Mouse (Mus musculus) neural tube, embryonic 12.5 days (tissue): ENCODE data around the gene Pdzd2. TPM values are rescaled to one million over a fixed set of nuclear protein-coding genes. Genes with fewer than 3 reads are reported as not detected.
A peak's percentile ranks its signal among the peaks of the same experiment; 100 is the strongest.

Experiments used
- ATAC-seq: fragments of 200-750 bp; cut with Nextera tagmentation; 2 replicates; pipeline ENCODE4 v1.8.0; 2017; ENCODE audit warnings: low read depth, mild to moderate bottlenecking, moderate TSS enrichment, moderate library complexity; ENCODE audit not compliant: low FRiP score
- H3K27ac ChIP-seq: fragments of 300-500 bp; sonication (generic); 2 replicates; pipeline ENCODE4 v1.5.1; 2016
- H3K27me3 ChIP-seq: fragments of 300-500 bp; sonication (generic); replicated peaks from 2 replicates; pipeline ENCODE4 v1.6.1; 2016; ENCODE audit warnings: mild to moderate bottlenecking
- H3K36me3 ChIP-seq: fragments of 300-500 bp; sonication (generic); 2 replicates; pipeline ENCODE4 v1.6.1; 2016; ENCODE audit warnings: mild to moderate bottlenecking
- H3K4me1 ChIP-seq: fragments of 300-500 bp; sonication (generic); 2 replicates; pipeline ENCODE4 v1.6.1; 2016
- H3K4me2 ChIP-seq: fragments of 300-500 bp; sonication (generic); replicated peaks from 2 replicates; pipeline ENCODE4 v1.6.1; 2016; ENCODE audit warnings: mild to moderate bottlenecking
- H3K4me3 ChIP-seq: fragments of 300-500 bp; sonication (generic); 2 replicates; pipeline ENCODE4 v1.5.1; 2016
- H3K9ac ChIP-seq: fragments of 300-500 bp; sonication (generic); 2 replicates; pipeline ENCODE4 v1.6.1; 2016; ENCODE audit warnings: mild to moderate bottlenecking
- H3K9me3 ChIP-seq: fragments of 300-500 bp; sonication (generic); 2 replicates; pipeline ENCODE4 v1.6.1; 2016; ENCODE audit warnings: mild to moderate bottlenecking
- WGBS: fragments of 180-500 bp; shearing (Covaris S2); methylation state at CpG from one replicate; pipeline ENCODE4 v1.1.7; 2016; 5-methylcytosine and 5-hydroxymethylcytosine counted together
- polyA plus RNA-seq: library from polyadenylated mRNA; unstranded; fragments of >200 nt; fragmentation: Nextera tagmentation; extraction: Ambion mirVana; gene quantifications from 2 replicates; pipeline ENCODE4 v1.2.1, GENCODE M21; 2016

Gene Pdzd2
- polyA plus RNA-seq, 1 experiment from 2014 or later: 7.3 TPM

DNA sequence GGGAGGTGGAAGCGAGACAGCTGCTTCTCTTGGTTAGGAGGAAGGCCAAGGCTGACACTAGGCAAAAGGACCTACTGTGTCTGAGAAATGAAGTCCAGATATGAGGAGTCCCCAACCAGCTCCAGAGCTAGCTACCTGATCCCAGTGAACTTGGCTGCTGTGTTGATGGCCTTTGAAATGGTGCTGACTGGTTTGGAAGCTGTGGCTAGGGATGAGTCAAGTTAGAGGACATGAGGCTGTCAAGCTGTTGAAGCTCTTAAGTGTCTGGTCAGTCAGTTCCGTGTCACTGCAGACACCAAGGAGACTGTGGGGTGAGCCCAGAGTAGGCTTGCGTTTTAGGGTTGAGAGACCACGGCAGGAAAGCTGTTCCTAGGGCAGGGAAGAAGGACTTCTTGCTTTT lies 405.3 kb downstream of the Pdzd2 start:
- H3K27ac ChIP-seq: no peak overlapping the region
- no peak overlapping the region for H3K4me2 ChIP-seq
- H3K27me3 ChIP-seq: no peaks in the 10 kb centered on the region
- no peaks in the 10 kb centered on the region for H3K9me3 ChIP-seq
- WGBS: 90% methylated on average over 4 of the region's 4 CpGs
- H3K4me1 ChIP-seq: no peaks in the 10 kb centered on the region
- H3K36me3 ChIP-seq: no peaks in the 10 kb centered on the region
- H3K9ac ChIP-seq: no peak overlapping the region
- H3K4me3 ChIP-seq: no peak overlapping the region
- no peak for ATAC-seq

- no peaks in the 10 kb centered on the region for H3K27me3 ChIP-seq
- H3K4me2 ChIP-seq: no peak overlapping the region
- no peak overlapping the region for H3K9ac ChIP-seq
- no peaks in the 10 kb centered on the region for H3K36me3 ChIP-seq
- no peaks in the 10 kb centered on the region for H3K4me1 ChIP-seq
- H3K4me3 ChIP-seq: no peak overlapping the region
- no peak overlapping the region for H3K27ac ChIP-seq
- ATAC-seq: no peak
- WGBS: 62% methylated on average over 1 of the region's 1 CpGs
- H3K9me3 ChIP-seq: no peaks in the 10 kb centered on the region
Measured at GRCm38 (mm10) chr15:12331300-12331699, 408.4 kb downstream of the Pdzd2 start.

DNA sequence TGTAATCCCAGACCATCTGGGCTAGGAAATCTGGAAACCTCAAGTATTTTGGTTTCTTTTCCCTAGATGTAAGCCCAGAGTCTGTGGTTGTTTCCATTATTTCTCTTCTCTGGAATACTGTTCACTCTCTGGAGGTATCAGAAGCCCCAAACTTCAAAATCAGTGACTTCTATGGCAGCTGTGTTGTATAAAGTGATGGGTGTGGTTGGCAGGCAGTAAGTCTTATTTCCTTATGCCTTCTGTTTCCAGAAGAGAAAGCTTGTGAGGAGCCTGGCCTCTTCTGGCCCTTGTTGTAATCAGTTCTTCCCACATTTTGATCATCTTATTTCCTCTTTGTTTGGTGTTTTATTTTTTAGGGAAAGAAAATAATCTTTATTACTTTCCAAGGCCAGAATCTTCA lies 408.8 kb downstream of the Pdzd2 start:
- Histone ChIP-seq H3K27me3 (no peaks in the 10 kb centered on the region), H3K9ac (no peak overlapping the region), H3K36me3 (no peaks in the 10 kb centered on the region), H3K4me3 (no peak overlapping the region), H3K9me3 (no peaks in the 10 kb centered on the region), H3K4me2 (no peak overlapping the region), H3K27ac (no peak overlapping the region), H3K4me1 (no peaks in the 10 kb centered on the region; the same call in 1 of the 2 replicates)
- no peak for ATAC-seq

DNA sequence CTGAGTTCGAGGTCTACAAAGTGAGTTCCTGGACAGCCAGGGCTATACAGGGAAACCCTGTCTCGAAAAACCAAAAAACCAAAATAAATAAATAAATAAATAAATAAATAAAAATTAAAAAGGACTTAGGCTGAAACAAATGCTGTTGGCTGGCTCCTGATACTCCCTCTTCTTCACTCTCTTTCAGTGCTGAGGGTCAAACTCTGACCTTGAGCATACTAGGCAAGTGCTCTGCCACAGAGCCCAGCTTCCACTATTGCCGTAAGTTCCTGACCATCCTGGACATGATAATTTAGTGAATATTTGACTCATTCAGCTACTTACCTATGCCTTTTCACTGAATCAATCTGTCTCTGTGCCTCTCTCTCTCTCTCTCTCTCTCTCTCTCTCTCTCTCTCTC lies 409.3 kb downstream of the Pdzd2 start:
- 93% methylated on average over 3 of the region's 3 CpGs for WGBS
- Histone ChIP-seq H3K9ac (no peak overlapping the region), H3K27ac (no peak overlapping the region), H3K36me3 (0 out of 2 replicates have a peak, but pooled peaks cover 3% of the 10 kb centered on the region), H3K27me3 (no peaks in the 10 kb centered on the region), H3K4me3 (no peak overlapping the region), H3K4me2 (no peak overlapping the region), H3K4me1 (no peaks in the 10 kb centered on the region; the same call in 1 of the 2 replicates), H3K9me3 (no peaks in the 10 kb centered on the region)
- ATAC-seq: no peak

- Histone ChIP-seq H3K4me1 (peaks cover 15% of the 10 kb centered on the region), H3K9ac (no peak overlapping the region), H3K36me3 (0 out of 2 replicates have a peak, but pooled peaks cover 3% of the 10 kb centered on the region), H3K27me3 (0 out of 2 replicates have a peak, but pooled peaks cover 4% of the 10 kb centered on the region), H3K9me3 (no peaks in the 10 kb centered on the region), H3K27ac (no peak overlapping the region), H3K4me3 (no peak overlapping the region), H3K4me2 (peak overlapping the region; percentile 14; the same call in 1 of the 2 replicates)
- ATAC-seq: no peak
- 93% methylated on average over 1 of the region's 1 CpGs for WGBS
Measured at GRCm38 (mm10) chr15:12324326-12324725, 415.4 kb downstream of the Pdzd2 start.

DNA sequence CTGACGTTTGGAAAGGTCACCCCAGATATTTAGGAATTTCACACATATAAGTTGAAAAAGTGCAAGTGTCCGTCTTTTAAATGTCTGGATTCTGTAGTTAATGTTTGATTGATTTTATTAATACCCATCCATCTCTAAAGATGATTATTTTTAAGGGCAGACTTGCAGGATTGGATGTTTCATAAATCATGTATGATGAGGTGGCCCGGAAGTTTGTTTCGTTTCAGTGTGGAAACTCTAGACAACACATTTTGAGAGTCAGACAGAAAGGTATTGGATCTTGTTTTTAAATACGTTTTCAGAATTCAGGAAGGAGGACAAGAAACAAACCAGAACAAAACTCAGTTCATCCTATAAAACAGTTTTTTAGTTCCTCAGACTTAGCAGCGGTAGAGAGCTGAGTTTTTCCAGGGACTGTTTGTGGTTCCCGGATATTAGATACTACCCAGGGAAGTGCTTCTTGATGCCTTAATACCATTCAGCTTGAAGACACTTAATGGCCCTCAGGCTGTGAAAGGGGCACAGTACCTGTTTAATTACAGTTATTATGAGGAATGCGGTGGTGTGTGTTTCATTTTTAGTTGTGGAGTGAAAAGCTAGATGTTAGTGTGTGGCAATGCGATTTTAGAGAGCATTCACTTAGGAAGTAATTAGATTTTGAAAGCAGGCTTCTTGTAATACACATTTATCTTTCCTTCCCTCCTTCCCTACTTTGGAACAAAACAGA lies 416.9 kb downstream of the Pdzd2 start:
- Histone ChIP-seq H3K4me3 (peak overlapping the region; percentile 94), H3K9ac (peak overlapping the region; percentile 98), H3K27me3 (peaks cover 4% of the 10 kb centered on the region; the same call in 1 of the 2 replicates), H3K27ac (no peak overlapping the region), H3K4me2 (peak overlapping the region; percentile 72), H3K36me3 (0 out of 2 replicates have a peak, but pooled peaks cover 3% of the 10 kb centered on the region), H3K9me3 (no peaks in the 10 kb centered on the region), H3K4me1 (peaks cover 15% of the 10 kb centered on the region)
- 14% methylated on average over 9 of the region's 9 CpGs for WGBS
- no peak for ATAC-seq

GRCm38 (mm10) chr15:12321788-12322621 lies 417.7 kb downstream of the Pdzd2 start, which contains the start of gene 1810049J17Rik:
1810049J17Rik (minus strand) TSS chr15:12321899.
- 0 out of 2 replicates have a peak, but pooled peaks cover 3% of the 10 kb centered on the region for H3K36me3 ChIP-seq
- H3K27me3 ChIP-seq: peaks cover 4% of the 10 kb centered on the region; the same call in 1 of the 2 replicates
- peak; percentile 30 for ATAC-seq
- peak within 1 kb of the TSS; percentile 72 for H3K4me2 ChIP-seq
- peaks cover 15% of the 10 kb centered on the region for H3K4me1 ChIP-seq
- peak within 1 kb of the TSS; percentile 94 for H3K4me3 ChIP-seq
- peak within 1 kb of the TSS; percentile 98 for H3K9ac ChIP-seq
- no peaks in the 10 kb centered on the region for H3K9me3 ChIP-seq
- WGBS: under 1% methylated on average over 70 of the region's 70 CpGs
- H3K27ac ChIP-seq: peak within 1 kb of the TSS; percentile 90

- peak; percentile 97 for ATAC-seq
- Histone ChIP-seq H3K4me1 (peaks cover 15% of the 10 kb centered on the region), H3K4me3 (peak within 1 kb of the TSS; percentile 94), H3K9me3 (no peaks in the 10 kb centered on the region), H3K27ac (peak within 1 kb of the TSS; percentile 90), H3K9ac (peak within 1 kb of the TSS; percentile 98), H3K4me2 (peak within 1 kb of the TSS; percentile 72), H3K27me3 (peaks cover 4% of the 10 kb centered on the region; the same call in 1 of the 2 replicates), H3K36me3 (0 out of 2 replicates have a peak, but pooled peaks cover 3% of the 10 kb centered on the region)
- under 1% methylated on average over 74 of the region's 74 CpGs for WGBS
Measured at GRCm38 (mm10) chr15:12321091-12321787, 418.5 kb downstream of the Pdzd2 start, which contains the start of gene Golph3. Golph3 (plus strand) TSS chr15:12321450.

DNA sequence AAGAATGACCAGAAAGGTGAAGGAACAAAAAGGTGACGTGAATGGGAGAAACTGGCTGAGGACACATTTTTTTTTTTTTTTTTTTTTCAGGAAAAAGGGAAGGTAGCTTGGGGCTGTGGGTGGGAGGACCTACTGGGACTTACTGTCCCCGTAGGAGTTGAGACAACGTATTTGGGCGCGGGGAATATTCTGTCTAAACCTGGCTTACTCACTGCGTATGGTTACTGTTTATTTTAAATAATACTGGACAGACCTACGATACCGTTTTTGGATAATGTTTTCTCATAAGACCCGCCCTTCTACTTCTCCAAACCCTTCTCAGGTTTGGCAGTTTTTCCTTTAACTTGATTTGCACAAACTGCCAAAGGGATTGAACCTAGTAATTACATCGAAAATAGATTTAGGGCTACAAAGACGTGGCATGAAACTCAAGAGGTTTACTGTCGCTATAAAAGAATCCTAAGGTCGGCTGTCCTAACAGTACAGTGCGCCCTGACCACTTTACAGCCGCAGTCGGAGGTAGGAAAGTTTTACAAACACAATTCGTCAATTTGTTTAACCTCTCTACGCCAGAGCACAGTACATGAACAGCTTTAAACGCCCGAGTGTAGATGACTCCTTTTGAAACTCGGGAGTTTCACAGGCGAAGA lies 419.2 kb downstream of the Pdzd2 start:
- Histone ChIP-seq H3K4me3 (peak overlapping the region; percentile 94), H3K9ac (peak overlapping the region; percentile 98), H3K36me3 (0 out of 2 replicates have a peak, but pooled peaks cover under 1% of the 10 kb centered on the region), H3K4me1 (peaks cover 15% of the 10 kb centered on the region), H3K27ac (no peak overlapping the region), H3K27me3 (peaks cover 4% of the 10 kb centered on the region; the same call in 1 of the 2 replicates), H3K9me3 (no peaks in the 10 kb centered on the region), H3K4me2 (peak overlapping the region; percentile 72)
- 5% methylated on average over 22 of the region's 22 CpGs for WGBS
- peak; percentile 0; the same call in 1 of the 2 replicates for ATAC-seq

DNA sequence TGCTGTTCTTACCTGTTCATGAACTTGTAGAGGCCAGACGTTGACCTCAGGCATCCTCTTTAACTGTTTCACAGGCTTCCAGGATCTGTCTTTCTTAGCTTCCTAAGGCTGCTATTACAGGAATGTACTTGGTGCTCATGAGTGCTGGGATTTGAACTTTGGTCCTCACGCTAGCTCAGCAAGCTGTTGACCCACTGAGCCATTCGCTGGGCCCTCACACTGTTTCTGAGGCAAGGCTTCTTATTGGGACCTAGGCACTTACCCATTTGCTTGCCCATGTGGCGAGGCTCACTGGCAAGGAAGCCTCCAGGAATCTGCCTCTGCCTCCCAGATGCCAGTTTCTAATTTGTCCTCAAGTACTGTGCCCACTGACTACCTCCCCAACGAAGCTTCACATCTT lies 419.8 kb downstream of the Pdzd2 start:
- no peak for ATAC-seq
- H3K9me3 ChIP-seq: no peaks in the 10 kb centered on the region
- peaks cover 4% of the 10 kb centered on the region; the same call in 1 of the 2 replicates for H3K27me3 ChIP-seq
- H3K27ac ChIP-seq: no peak overlapping the region
- H3K36me3 ChIP-seq: no peaks in the 10 kb centered on the region
- 53% methylated on average over 5 of the region's 5 CpGs for WGBS
- no peak overlapping the region for H3K4me3 ChIP-seq
- no peak overlapping the region for H3K9ac ChIP-seq
- H3K4me2 ChIP-seq: 0 out of 2 replicates have a peak overlapping the region, but pooled peaks have one; percentile 72
- H3K4me1 ChIP-seq: peaks cover 15% of the 10 kb centered on the region

- Histone ChIP-seq H3K36me3 (no peaks in the 10 kb centered on the region), H3K4me2 (no peak overlapping the region), H3K27me3 (peaks cover 4% of the 10 kb centered on the region; the same call in 1 of the 2 replicates), H3K27ac (no peak overlapping the region), H3K4me3 (no peak overlapping the region), H3K4me1 (peaks cover 10% of the 10 kb centered on the region), H3K9ac (no peak overlapping the region), H3K9me3 (no peaks in the 10 kb centered on the region)
- no peak for ATAC-seq
- WGBS: 85% methylated on average over 8 of the region's 8 CpGs
Measured at GRCm38 (mm10) chr15:12318451-12318850, 421.3 kb downstream of the Pdzd2 start.
